Mouse (Mus musculus) ovary, postnatal 10 days (tissue): ENCODE data around the gene Flt4.

Experiments
- DNase-seq: peaks from one replicate; pipeline ENCODE4 v3.0.0; 2022; ENCODE audit warnings: low spot score

Flt4 gene

DNA sequence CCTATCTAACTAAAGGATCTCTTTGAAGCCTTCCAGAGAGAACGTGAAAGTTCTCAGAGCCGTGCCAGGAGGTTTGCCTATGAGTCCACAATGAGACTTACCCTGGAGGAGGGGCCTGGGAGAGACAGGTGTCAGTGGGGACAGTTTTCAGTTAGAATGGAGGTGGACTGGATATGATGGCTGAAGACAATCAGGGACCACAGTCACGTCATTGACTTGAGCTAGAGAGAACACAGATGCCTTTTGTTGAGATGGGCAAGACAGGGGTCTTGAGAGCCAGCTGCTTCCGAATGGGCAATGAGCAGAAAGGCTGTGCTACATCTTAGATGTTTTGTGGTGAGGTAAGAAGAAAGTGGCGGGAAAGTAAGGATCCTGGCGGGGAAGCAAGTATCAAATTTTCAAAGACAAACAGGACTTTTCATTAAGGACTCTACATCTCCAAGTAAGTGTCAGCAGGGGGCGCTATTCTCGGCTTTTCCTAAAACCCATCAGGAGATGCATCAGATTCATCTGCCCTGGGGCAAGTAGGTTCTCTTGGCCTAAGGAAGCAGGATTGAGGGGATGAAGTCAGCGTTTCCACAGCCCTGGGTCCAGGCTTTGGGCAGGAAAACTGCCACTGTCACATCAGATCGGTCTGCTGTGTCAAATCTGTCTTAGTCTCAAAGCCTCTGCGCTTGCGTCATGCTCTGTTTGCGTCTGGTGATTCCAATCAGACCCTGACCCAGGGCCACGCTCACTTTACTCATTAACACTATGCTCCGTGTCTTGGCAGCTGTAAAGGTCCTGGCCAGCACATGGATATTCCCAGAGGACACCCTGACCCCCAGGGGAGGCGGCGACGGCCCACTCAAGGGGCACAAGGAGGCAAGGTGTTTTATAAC lies 41.3 kb downstream of the Flt4 start:
- no peak for DNase-seq

GRCm38 (mm10) chr11:49650994-49651761 lies 42.1 kb downstream of the Flt4 start:
- no peak for DNase-seq

GRCm38 (mm10) chr11:49651762-49652322 lies 42.8 kb downstream of the Flt4 start:
- no peak for DNase-seq

- DNase-seq = peak; percentile 56
Observed at GRCm38 (mm10) chr11:49652401-49653078, 43.5 kb downstream of the Flt4 start.

DNA sequence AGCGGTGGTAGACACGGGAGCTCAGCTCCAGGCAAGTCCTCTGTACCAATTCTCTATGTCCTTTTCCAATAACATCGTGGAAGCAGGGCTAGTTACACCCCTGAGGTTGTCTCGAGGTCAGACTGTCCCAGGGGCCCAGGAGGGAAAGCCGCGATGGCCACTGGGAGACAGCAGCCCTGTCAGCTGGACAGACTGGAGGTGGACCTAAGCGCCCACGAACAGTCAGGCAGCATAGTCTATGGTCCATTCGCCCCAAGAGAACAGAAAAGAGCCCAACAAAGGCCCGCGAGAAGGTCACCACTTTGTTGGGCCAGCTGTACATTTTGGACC lies 44.0 kb downstream of the Flt4 start:
- no peak for DNase-seq

DNA sequence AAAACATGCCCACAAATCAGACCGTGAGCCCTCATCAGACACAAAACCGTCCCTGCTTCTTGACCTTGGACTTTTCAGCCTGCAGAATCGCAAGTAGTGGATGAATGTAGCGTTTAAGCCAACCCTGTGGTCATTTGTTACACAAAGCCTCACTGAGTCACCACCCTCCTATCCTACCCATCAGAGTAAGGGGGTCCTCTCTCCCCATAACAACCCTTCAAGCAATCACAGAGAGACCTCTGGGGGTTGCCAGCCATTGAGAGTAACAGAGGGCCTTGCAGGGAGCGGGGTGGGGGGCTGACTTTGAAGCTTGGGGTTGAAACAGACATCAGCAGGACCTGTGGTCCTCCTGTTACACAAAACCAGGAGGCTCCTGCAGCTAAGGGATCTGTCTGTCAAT lies 45.6 kb downstream of the Flt4 start:
- DNase-seq = no peak

- no peak for DNase-seq
Observed at GRCm38 (mm10) chr11:49655501-49655900, 46.4 kb downstream of the Flt4 start.

DNA sequence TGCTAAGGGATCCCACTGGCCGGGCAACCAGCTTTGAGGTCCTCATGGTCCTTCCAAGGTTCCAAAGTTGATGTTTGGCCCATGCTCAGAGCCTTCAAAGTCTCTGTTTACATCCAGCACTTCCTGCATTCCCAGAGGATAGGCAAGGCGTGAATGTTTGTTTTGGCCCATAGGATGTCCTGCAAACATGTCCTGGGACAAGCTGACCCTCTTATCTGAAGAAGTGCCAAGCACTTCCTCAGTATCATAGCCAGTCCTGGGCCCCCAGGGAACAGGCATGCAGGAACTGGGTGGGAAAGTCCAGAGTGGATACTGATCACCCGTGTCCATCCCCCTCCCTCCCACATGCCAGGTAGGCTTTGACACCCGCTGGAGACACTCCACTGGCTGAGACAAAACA lies 49.0 kb downstream of the Flt4 start:
- no peak for DNase-seq

- no peak for DNase-seq
Observed at GRCm38 (mm10) chr11:49658791-49659469, 49.9 kb downstream of the Flt4 start.

- no peak for DNase-seq
Observed at GRCm38 (mm10) chr11:49659470-49659799, 50.4 kb downstream of the Flt4 start.

- DNase-seq = no peak
Observed at GRCm38 (mm10) chr11:49662292-49662780, 53.3 kb downstream of the Flt4 start.

GRCm38 (mm10) chr11:49663310-49663709 lies 54.2 kb downstream of the Flt4 start, which contains the start of gene Scgb3a1:
Scgb3a1 (plus strand) TSS chr11:49663610.
- DNase-seq = no peak

GRCm38 (mm10) chr11:49664262-49665140 lies 55.4 kb downstream of the Flt4 start:
- DNase-seq = no peak

DNA sequence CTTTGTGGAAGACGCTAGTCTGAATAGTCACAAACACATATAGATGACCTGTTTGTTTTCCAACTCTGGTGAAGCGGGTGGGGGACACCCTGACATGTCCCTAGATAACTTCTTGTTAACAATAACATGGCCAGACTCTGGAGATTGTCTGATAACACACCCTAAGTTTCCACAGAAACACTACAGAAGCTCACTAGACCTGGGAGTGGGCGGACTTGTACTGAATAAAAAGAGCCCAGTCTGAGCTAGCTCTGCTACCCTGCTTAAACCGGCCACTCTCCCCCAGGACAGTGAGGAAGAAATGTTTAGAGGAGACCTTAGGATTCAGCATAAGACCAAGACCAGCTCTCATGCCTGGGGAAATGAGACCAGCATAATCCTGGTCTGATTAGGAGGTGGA lies 56.4 kb downstream of the Flt4 start:
- no peak for DNase-seq

DNA sequence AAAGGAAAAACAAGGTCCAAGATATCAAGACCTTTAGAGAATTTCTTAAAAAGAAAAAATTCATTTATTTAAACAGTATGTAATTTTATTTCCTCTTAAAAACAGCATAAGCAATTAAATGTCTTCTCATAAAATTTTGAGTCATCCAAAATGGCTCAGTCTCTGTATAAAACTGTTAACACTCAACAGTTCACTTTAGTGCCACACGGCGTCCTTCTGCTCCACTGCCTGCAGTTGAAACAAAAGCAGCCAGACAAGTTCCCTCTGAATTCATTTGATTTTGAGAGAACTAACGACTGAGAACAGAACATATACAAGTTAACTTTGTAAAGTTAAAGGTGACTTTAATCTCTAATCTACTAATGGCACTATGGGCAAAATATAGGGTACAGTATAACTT lies 64.4 kb downstream of the Flt4 start:
- no peak for DNase-seq

DNA sequence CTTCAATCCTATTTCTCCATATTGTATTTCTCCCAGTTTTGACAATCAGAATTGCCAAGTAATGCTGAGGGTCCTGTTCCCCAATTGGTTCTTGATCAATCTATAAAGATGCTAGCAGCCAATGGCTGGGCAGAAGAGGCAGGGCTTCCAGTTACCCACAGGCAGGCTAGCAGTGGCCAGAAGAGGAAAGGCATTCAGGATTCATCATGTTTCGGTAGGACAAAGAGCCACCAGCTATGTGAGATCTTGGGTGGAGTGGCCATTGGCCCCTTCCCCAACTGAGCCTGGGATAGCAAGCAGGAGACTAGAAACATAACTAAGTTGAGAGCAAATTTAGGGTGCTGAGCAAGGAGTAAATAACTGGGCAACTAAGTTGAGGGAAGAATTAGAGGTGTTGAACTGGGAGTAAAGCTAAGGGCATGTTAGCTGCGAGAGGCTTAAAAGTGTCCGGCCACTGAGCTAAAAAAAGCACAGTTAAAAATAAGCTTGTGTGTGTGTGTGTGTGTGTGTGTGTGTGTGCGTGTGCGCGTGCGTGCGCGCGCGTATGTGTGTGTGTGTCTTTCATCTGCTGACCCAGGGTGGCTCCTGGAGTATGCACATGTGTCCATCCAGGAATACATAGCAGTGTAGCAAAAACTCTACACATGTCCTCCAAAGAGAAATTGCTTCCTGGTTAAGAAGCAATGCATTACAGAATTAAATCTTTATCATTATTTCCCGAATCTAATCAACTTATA lies 75.3 kb downstream of the Flt4 start:
- no peak for DNase-seq

DNA sequence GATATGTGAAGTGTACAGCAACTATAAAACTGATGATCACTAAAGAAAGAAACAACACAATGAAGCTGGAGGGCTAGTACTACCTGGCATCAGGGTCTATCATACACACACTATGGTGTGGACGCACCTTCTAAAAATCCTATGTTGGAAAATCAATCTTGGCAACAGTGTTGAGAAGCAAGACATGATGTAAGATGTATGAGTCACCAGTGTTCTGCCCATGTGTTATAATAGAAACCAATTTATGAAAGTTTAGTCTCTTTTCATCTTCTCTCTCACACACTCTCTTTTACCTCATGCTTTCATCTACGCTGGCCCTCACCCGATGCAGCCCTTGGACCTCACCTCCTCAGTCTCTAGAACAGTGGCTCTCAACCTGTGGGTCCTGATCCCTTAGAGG lies 86.0 kb downstream of the Flt4 start:
- DNase-seq = no peak

- no peak for DNase-seq
Observed at GRCm38 (mm10) chr11:49695695-49696094, 86.6 kb downstream of the Flt4 start.

DNA sequence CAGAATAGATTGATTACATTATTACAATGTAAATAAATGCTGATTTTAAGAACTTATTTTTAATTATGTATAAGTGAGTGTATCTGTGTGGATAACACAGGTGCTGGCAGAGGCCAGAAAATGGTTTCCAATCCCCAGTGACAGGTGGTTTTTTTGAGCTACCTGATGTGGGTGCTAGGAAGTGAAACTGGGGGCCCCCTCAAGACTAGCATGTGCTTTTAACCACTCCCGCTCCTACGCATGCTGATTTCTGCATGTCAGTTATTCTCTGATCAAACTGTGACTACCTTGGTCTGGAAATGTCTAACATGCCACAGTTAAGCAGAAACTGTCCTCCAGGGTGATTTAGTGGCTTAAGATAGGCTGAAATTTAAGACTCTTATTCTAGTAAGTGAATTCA lies 87.4 kb downstream of the Flt4 start:
- DNase-seq = no peak

- no peak for DNase-seq
Observed at GRCm38 (mm10) chr11:49697779-49698178, 88.7 kb downstream of the Flt4 start.
